Mouse (Mus musculus): ENCODE measurements at regions not wholly inside any gene's neighbourhood (a gene's known extent, or its start where the extent isn't known, plus 50 kb on each side); places are given as distances from the start of the nearest gene placed in this dataset.

GRCm38 (mm10) chr3:148443012-148443411 lies 547.3 kb downstream of the Adgrl2 start:
- Histone ChIP-seq H3K4me1 (ENCODE audit: control insufficient read depth, insufficient read depth, low read length) (no peaks in the 10 kb centered on the region), H3K27ac (ENCODE audit: insufficient read depth, low read length) (no peak overlapping the region), H3K4me3 (ENCODE audit: insufficient read depth, low read length) (no peak overlapping the region)
- TF ChIP-seq POLR2A (IDR thresholded peaks at IDR 0.05; ENCODE audit: extremely low read depth, insufficient read depth, low read length), result no peak
- no peak for TF ChIP-seq CTCF (IDR thresholded peaks at IDR 0.05; ENCODE audit: extremely low read depth, insufficient read depth, low read length)

- no peak overlapping the region for H3K4me3 ChIP-seq (ENCODE audit: insufficient read depth, low read length)
- H3K4me1 ChIP-seq (ENCODE audit: control insufficient read depth, insufficient read depth, low read length), result no peaks in the 10 kb centered on the region
- no peak overlapping the region for H3K27ac ChIP-seq (ENCODE audit: insufficient read depth, low read length)
- TF ChIP-seq POLR2A (IDR thresholded peaks at IDR 0.05; ENCODE audit: extremely low read depth, insufficient read depth, low read length) (no peak), CTCF (IDR thresholded peaks at IDR 0.05; ENCODE audit: extremely low read depth, insufficient read depth, low read length) (no peak)
Measured at GRCm38 (mm10) chr3:148434033-148434432, 556.3 kb downstream of the Adgrl2 start.

GRCm38 (mm10) chr3:148429012-148429865 lies 561.1 kb downstream of the Adgrl2 start:
- Histone ChIP-seq H3K4me1 (ENCODE audit: control insufficient read depth, insufficient read depth, low read length) (no peaks in the 10 kb centered on the region), H3K27ac (ENCODE audit: insufficient read depth, low read length) (no peak overlapping the region), H3K4me3 (ENCODE audit: insufficient read depth, low read length) (no peak overlapping the region)
- TF ChIP-seq CTCF (IDR thresholded peaks at IDR 0.05; ENCODE audit: extremely low read depth, insufficient read depth, low read length), result no peak
- TF ChIP-seq POLR2A (IDR thresholded peaks at IDR 0.05; ENCODE audit: extremely low read depth, insufficient read depth, low read length), result no peak

GRCm38 (mm10) chr3:148424089-148424488 lies 566.3 kb downstream of the Adgrl2 start:
- Histone ChIP-seq H3K4me1 (ENCODE audit: control insufficient read depth, insufficient read depth, low read length) (no peaks in the 10 kb centered on the region), H3K4me3 (ENCODE audit: insufficient read depth, low read length) (no peak overlapping the region), H3K27ac (ENCODE audit: insufficient read depth, low read length) (no peak overlapping the region)
- TF ChIP-seq CTCF (IDR thresholded peaks at IDR 0.05; ENCODE audit: extremely low read depth, insufficient read depth, low read length), result no peak
- no peak for TF ChIP-seq POLR2A (IDR thresholded peaks at IDR 0.05; ENCODE audit: extremely low read depth, insufficient read depth, low read length)

GRCm38 (mm10) chr3:148423383-148423782 lies 567.0 kb downstream of the Adgrl2 start:
- TF ChIP-seq CTCF (IDR thresholded peaks at IDR 0.05; ENCODE audit: extremely low read depth, insufficient read depth, low read length), result no peak
- TF ChIP-seq POLR2A (IDR thresholded peaks at IDR 0.05; ENCODE audit: extremely low read depth, insufficient read depth, low read length), result no peak
- Histone ChIP-seq H3K27ac (ENCODE audit: insufficient read depth, low read length) (no peak overlapping the region), H3K4me1 (ENCODE audit: control insufficient read depth, insufficient read depth, low read length) (no peaks in the 10 kb centered on the region), H3K4me3 (ENCODE audit: insufficient read depth, low read length) (no peak overlapping the region)

- TF ChIP-seq POLR2A (IDR thresholded peaks at IDR 0.05; ENCODE audit: extremely low read depth, insufficient read depth, low read length), result no peak
- TF ChIP-seq CTCF (IDR thresholded peaks at IDR 0.05; ENCODE audit: extremely low read depth, insufficient read depth, low read length), result no peak
- no peaks in the 10 kb centered on the region for H3K4me1 ChIP-seq (ENCODE audit: control insufficient read depth, insufficient read depth, low read length)
- H3K4me3 ChIP-seq (ENCODE audit: insufficient read depth, low read length), result no peak overlapping the region
- no peak overlapping the region for H3K27ac ChIP-seq (ENCODE audit: insufficient read depth, low read length)
Measured at GRCm38 (mm10) chr3:148422720-148423119, 567.6 kb downstream of the Adgrl2 start.

GRCm38 (mm10) chr3:148422205-148422604 lies 568.1 kb downstream of the Adgrl2 start:
- Histone ChIP-seq H3K4me3 (ENCODE audit: insufficient read depth, low read length) (no peak overlapping the region), H3K27ac (ENCODE audit: insufficient read depth, low read length) (no peak overlapping the region), H3K4me1 (ENCODE audit: control insufficient read depth, insufficient read depth, low read length) (no peaks in the 10 kb centered on the region)
- TF ChIP-seq POLR2A (IDR thresholded peaks at IDR 0.05; ENCODE audit: extremely low read depth, insufficient read depth, low read length), result no peak
- TF ChIP-seq CTCF (IDR thresholded peaks at IDR 0.05; ENCODE audit: extremely low read depth, insufficient read depth, low read length), result no peak

- no peak for TF ChIP-seq POLR2A (IDR thresholded peaks at IDR 0.05; ENCODE audit: extremely low read depth, insufficient read depth, low read length)
- TF ChIP-seq CTCF (IDR thresholded peaks at IDR 0.05; ENCODE audit: extremely low read depth, insufficient read depth, low read length), result no peak
- H3K4me3 ChIP-seq (ENCODE audit: insufficient read depth, low read length), result no peak overlapping the region
- no peaks in the 10 kb centered on the region for H3K4me1 ChIP-seq (ENCODE audit: control insufficient read depth, insufficient read depth, low read length)
- no peak overlapping the region for H3K27ac ChIP-seq (ENCODE audit: insufficient read depth, low read length)
Measured at GRCm38 (mm10) chr3:148420303-148420702, 570.1 kb downstream of the Adgrl2 start.

- TF ChIP-seq POLR2A (IDR thresholded peaks at IDR 0.05; ENCODE audit: extremely low read depth, insufficient read depth, low read length), result no peak
- no peak for TF ChIP-seq CTCF (IDR thresholded peaks at IDR 0.05; ENCODE audit: extremely low read depth, insufficient read depth, low read length)
- Histone ChIP-seq H3K4me3 (ENCODE audit: insufficient read depth, low read length) (no peak overlapping the region), H3K4me1 (ENCODE audit: control insufficient read depth, insufficient read depth, low read length) (no peaks in the 10 kb centered on the region), H3K27ac (ENCODE audit: insufficient read depth, low read length) (no peak overlapping the region)
Measured at GRCm38 (mm10) chr3:148419462-148420074, 570.8 kb downstream of the Adgrl2 start.

GRCm38 (mm10) chr3:148418067-148418466 lies 572.3 kb downstream of the Adgrl2 start:
- no peak for TF ChIP-seq CTCF (IDR thresholded peaks at IDR 0.05; ENCODE audit: extremely low read depth, insufficient read depth, low read length)
- no peak for TF ChIP-seq POLR2A (IDR thresholded peaks at IDR 0.05; ENCODE audit: extremely low read depth, insufficient read depth, low read length)
- Histone ChIP-seq H3K4me3 (ENCODE audit: insufficient read depth, low read length) (no peak overlapping the region), H3K4me1 (ENCODE audit: control insufficient read depth, insufficient read depth, low read length) (no peaks in the 10 kb centered on the region), H3K27ac (ENCODE audit: insufficient read depth, low read length) (no peak overlapping the region)
